Mouse (Mus musculus) myocyte (in vitro differentiated cells): ENCODE measurements around the gene Pxmp4.

ENCODE experiments used
- CEBPB ChIP-seq: IDR thresholded peaks from 2 replicates; pipeline ENCODE4 v1.6.1; 2011; ENCODE audit warnings: mild to moderate bottlenecking, moderate library complexity; ENCODE audit not compliant: poor library complexity, insufficient read depth, severe bottlenecking
- E2F4 ChIP-seq: IDR thresholded peaks from one replicate; pipeline ENCODE4 v1.6.1; 2011; ENCODE audit warnings: mild to moderate bottlenecking, control low read depth, moderate library complexity; ENCODE audit not compliant: insufficient read depth
- MAX ChIP-seq: IDR thresholded peaks from one replicate; pipeline ENCODE4 v1.6.1; 2011; ENCODE audit warnings: low read depth, mild to moderate bottlenecking, control low read depth
- MYOD1 ChIP-seq, 3 experiments: IDR thresholded peaks; one replicate each; pipeline ENCODE4 v1.6.1; 2011; ENCODE audit warnings: control low read depth in 2 of 3, low read depth in 2 of 3, mild to moderate bottlenecking in 2 of 3, moderate library complexity in 1 of 3; ENCODE audit not compliant: insufficient read length in 2 of 3, control insufficient read depth in 1 of 3
- POLR2A ChIP-seq: IDR thresholded peaks from one replicate; pipeline ENCODE4 v1.6.1; 2011; ENCODE audit warnings: low read depth, mild to moderate bottlenecking, control low read depth, moderate library complexity; ENCODE audit not compliant: insufficient read length
- USF1 ChIP-seq: IDR thresholded peaks from one replicate; pipeline ENCODE4 v1.6.1; 2011; ENCODE audit warnings: low read depth, mild to moderate bottlenecking, control low read depth, moderate library complexity

DNA sequence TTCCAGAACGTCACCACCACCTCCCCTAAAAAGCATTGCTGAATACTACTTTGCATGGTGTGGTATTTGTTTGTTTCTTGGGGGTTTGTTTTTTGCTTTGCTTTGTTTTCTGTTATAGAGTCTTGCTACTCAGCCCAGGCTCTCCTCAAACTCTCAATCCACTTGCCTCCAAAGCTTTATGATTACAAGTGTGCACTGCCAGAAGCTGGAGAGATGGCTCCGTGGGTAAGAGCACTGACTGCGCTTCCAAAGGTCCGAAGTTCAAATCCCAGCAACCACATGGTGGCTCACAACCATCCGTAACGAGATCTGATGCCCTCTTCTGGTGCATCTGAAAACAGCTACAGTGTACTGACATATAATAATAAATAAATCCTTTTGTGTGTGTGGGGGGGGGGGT lies 2.9 kb downstream of the Pxmp4 start:
- no peak for TF ChIP-seq USF1
- TF ChIP-seq POLR2A = no peak
- no peak for TF ChIP-seq MYOD1 (IDR thresholded peaks at IDR 0.05; ENCODE audit: control insufficient read depth in 1 of 3, insufficient read length in 2 of 3, low read depth in 2 of 3)
- TF ChIP-seq CEBPB = no peak
- TF ChIP-seq E2F4 = no peak
- no peak for TF ChIP-seq MAX
